Mouse (Mus musculus) cerebellum, adult 2 months (tissue): ENCODE measurements around the gene Npnt.

Experiments used
- CTCF ChIP-seq: fragments of 200-500 bp; IDR thresholded peaks from 2 replicates; pipeline ENCODE4 v1.5.1; 2011; ENCODE audit warnings: low read depth, mild to moderate bottlenecking, control low read depth, low read length, moderate library complexity, borderline replicate concordance; ENCODE audit not compliant: insufficient read depth
- POLR2A ChIP-seq: fragments of 200-500 bp; IDR thresholded peaks from 2 replicates; pipeline ENCODE4 v1.6.1; 2011; ENCODE audit warnings: low read length, control low read depth, borderline replicate concordance; ENCODE audit not compliant: insufficient read depth

GRCm38 (mm10) chr3:132856651-132857050, 93.4 kb downstream of the Npnt start:
- TF ChIP-seq CTCF: no peak
- no peak for TF ChIP-seq POLR2A
